9 mouse cellular contexts compared by ENCODE assay signal in genomic region chr9:58539886-58540285, GRCm38 (mm10). TPM values are rescaled to one million over a fixed set of nuclear protein-coding genes. Genes with fewer than 3 reads are reported as not detected.
DNase-seq lines count a peak whose midpoint lies in the region; ATAC-seq and TF ChIP-seq lines count a peak whose summit lies in the region.
"Had no signal": no experiment of that assay in that cellular context is flagged by ENCODE, and none has a peak within 500 bp of the region (broad histone marks: within the 10 kb centered on the region; RNA-seq: fewer than 3 reads in every experiment).

No protein-coding gene starts in this region.

- no peak overlapping the region for H3K27ac ChIP-seq in liver, adult 2 months (replicated peaks; ENCODE audit: insufficient read depth, low read depth, low read length)
- no peak overlapping the region for H3K27ac ChIP-seq in neural tube, embryonic 14.5 days (ENCODE audit: low read depth, low read length)
- H3K27ac ChIP-seq: midbrain, embryonic 12.5 days had no signal

- no peak for TF ChIP-seq POLR2A in liver, adult 2 months (IDR thresholded peaks at IDR 0.05; ENCODE audit: extremely low read depth, insufficient read depth, low read length)

- H3K4me1 ChIP-seq in liver, adult 2 months (ENCODE audit: control insufficient read depth, insufficient read depth, low read length): peaks cover 3% of the 10 kb centered on the region
- peaks cover 7% of the 10 kb centered on the region; the same call in 1 of the 2 replicates for H3K4me1 ChIP-seq in neural tube, embryonic 14.5 days (ENCODE audit: control insufficient read depth, insufficient read depth, low read length)

- no peaks in the 10 kb centered on the region for H3K27me3 ChIP-seq in liver, adult 2 months (ENCODE audit: control insufficient read depth, insufficient read depth, low read length)
- H3K27me3 ChIP-seq in neural tube, embryonic 14.5 days (ENCODE audit: control insufficient read depth, insufficient read depth, low read length): no peaks in the 10 kb centered on the region
- H3K27me3 ChIP-seq: midbrain, embryonic 12.5 days had no signal

- WGBS in liver, adult 2 months: 55% methylated on average over 5 of the region's 5 CpGs
- WGBS in neural tube, embryonic 14.5 days: 46% methylated on average over 5 of the region's 5 CpGs

- ATAC-seq in granulocyte monocyte progenitor cell, adult 5-6 weeks (replicated peaks; ENCODE audit: poor library complexity, severe bottlenecking): peak; percentile 10; the same call in 1 of the 2 replicates
- ATAC-seq in neural tube, embryonic 14.5 days (ENCODE audit: low read depth): peak; percentile 33; the same call in 1 of the 2 replicates
- no peak for ATAC-seq in inflammation-experienced regulatory T-cells, adult 6 months

- TF ChIP-seq CTCF in liver, adult 2 months (IDR thresholded peaks at IDR 0.05; ENCODE audit: low read depth, low read length): peak; percentile 56

- DNase-seq in layer of hippocampus, postnatal 14 days (ENCODE audit: low spot score in 2 of 2): peak; percentile 47 to 63
- no peak for DNase-seq in layer of hippocampus, adult 11-12 months (ENCODE audit: low spot score)
- peak; percentile 42 for DNase-seq in Muller cell, postnatal 12 days (ENCODE audit: inconsistent ontology term)
- peak; percentile 80 for DNase-seq in cerebellum, adult 9-10 months
- DNase-seq in liver, adult 2 months (ENCODE audit: extremely low read depth, low read depth, low spot score): peak; percentile 53

- no peak overlapping the region for H3K4me2 ChIP-seq in neural tube, embryonic 14.5 days (ENCODE audit: low read depth, low read length)
- H3K4me2 ChIP-seq: midbrain, embryonic 12.5 days had no signal

- no peaks in the 10 kb centered on the region for H3K36me3 ChIP-seq in liver, adult 2 months (ENCODE audit: control insufficient read depth, insufficient read depth, low read length)
- H3K36me3 ChIP-seq in neural tube, embryonic 14.5 days (ENCODE audit: control insufficient read depth, insufficient read depth, low read length): peaks cover 12% of the 10 kb centered on the region

- no peak overlapping the region for H3K4me3 ChIP-seq in liver, adult 2 months (ENCODE audit: insufficient read depth, low read depth, low read length)
- H3K4me3 ChIP-seq in neural tube, embryonic 14.5 days (ENCODE audit: low read depth, low read length): no peak overlapping the region
- H3K4me3 ChIP-seq: midbrain, embryonic 12.5 days had no signal

- no peaks in the 10 kb centered on the region for H3K79me2 ChIP-seq in liver, adult 2 months (ENCODE audit: control insufficient read depth, insufficient read depth, low read length)

- no peak overlapping the region for H3K9ac ChIP-seq in liver, adult 2 months (ENCODE audit: low read depth, low read length)
- H3K9ac ChIP-seq in neural tube, embryonic 14.5 days (replicated peaks; ENCODE audit: low read depth, low read length): no peak overlapping the region
- H3K9ac ChIP-seq: midbrain, embryonic 12.5 days had no signal

- no peaks in the 10 kb centered on the region for H3K9me3 ChIP-seq in neural tube, embryonic 14.5 days (ENCODE audit: control insufficient read depth, low read length)
- H3K9me3 ChIP-seq: midbrain, embryonic 12.5 days had no signal

RNA-seq across cellular contexts. Expression of gene Cd276, which starts 15.4 kb away (rescaled TPM):
- 10 to 100 TPM in 1 of 2 experiments, 1 to 10 TPM in 1; 8.9 to 10.8 TPM for total RNA-seq in layer of hippocampus, postnatal 14 days (2021)
- total RNA-seq in granulocyte monocyte progenitor cell, adult 5-6 weeks (2014; fragmentation: Nextera tagmentation): not detected in 2 replicates
- not detected in 2 replicates for total RNA-seq in granulocyte monocyte progenitor cell, adult 5-6 weeks (2017)
- total RNA-seq in liver, adult 2 months (2014; rRNA removed): 1.3 and 1.5 TPM in 2 replicates
- 2.8 and 4.5 TPM in 2 replicates for polyA plus RNA-seq in liver, adult 2 months (2012; rRNA removed)
- polyA plus RNA-seq in neural tube, embryonic 14.5 days (2014; fragmentation: Nextera tagmentation; extraction: Ambion mirVana): 36.0 and 42.2 TPM in 2 replicates
- polyA plus RNA-seq in inflammation-experienced regulatory T-cells, adult 6 months (2017; shearing (Covaris generic)): not detected

RNA-seq across cellular contexts. Expression of gene Nptn, which starts 42.2 kb away (rescaled TPM):
- 100 to 1,000 TPM; 800 to 831 TPM for total RNA-seq in layer of hippocampus, postnatal 14 days (2021)
- total RNA-seq in granulocyte monocyte progenitor cell, adult 5-6 weeks (2014; fragmentation: Nextera tagmentation): 115 and 137 TPM in 2 replicates
- total RNA-seq in granulocyte monocyte progenitor cell, adult 5-6 weeks (2017): 99.8 and 121 TPM in 2 replicates
- 55.6 and 65.2 TPM in 2 replicates for total RNA-seq in liver, adult 2 months (2014; rRNA removed)
- polyA plus RNA-seq in liver, adult 2 months (2012; rRNA removed): 115 and 141 TPM in 2 replicates
- 220 and 255 TPM in 2 replicates for polyA plus RNA-seq in neural tube, embryonic 14.5 days (2014; fragmentation: Nextera tagmentation; extraction: Ambion mirVana)
- polyA plus RNA-seq in inflammation-experienced regulatory T-cells, adult 6 months (2017; shearing (Covaris generic)): 100 to 1,000 TPM in 2 of 3 experiments, 10 to 100 TPM in 1; 85.5 to 164 (median 109) TPM

RNA-seq across cellular contexts. Expression of gene Insyn1, which starts 51.5 kb away (rescaled TPM):
- total RNA-seq in layer of hippocampus, postnatal 14 days (2021): 100 to 1,000 TPM; 187 to 197 TPM
- not detected in 2 replicates for total RNA-seq in granulocyte monocyte progenitor cell, adult 5-6 weeks (2014; fragmentation: Nextera tagmentation)
- not detected in 2 replicates for total RNA-seq in granulocyte monocyte progenitor cell, adult 5-6 weeks (2017)
- total RNA-seq in liver, adult 2 months (2014; rRNA removed): 0.07 and 0.09 TPM in 2 replicates
- 0.10 TPM in 1 of 2 replicates, not detected in the other for polyA plus RNA-seq in liver, adult 2 months (2012; rRNA removed)
- polyA plus RNA-seq in neural tube, embryonic 14.5 days (2014; fragmentation: Nextera tagmentation; extraction: Ambion mirVana): 11.2 and 12.8 TPM in 2 replicates
- polyA plus RNA-seq in inflammation-experienced regulatory T-cells, adult 6 months (2017; shearing (Covaris generic)): not detected

Comparison
In these comparisons a context has a peak if more than half of its experiments do, and no peak if none do; other contexts are left out.
1. RNA of gene Nptn, which starts 42.2 kb away (total RNA-seq): 800 to 831 TPM in layer of hippocampus, postnatal 14 days; 99.8 to 137 TPM in granulocyte monocyte progenitor cell, adult 5-6 weeks and 55.6 to 65.2 TPM in liver, adult 2 months; every median in the first group is over 4 times any median in the second.
2. RNA of gene Insyn1, which starts 51.5 kb away (total RNA-seq): 187 to 197 TPM in layer of hippocampus, postnatal 14 days; 0.07 to 0.09 TPM in liver, adult 2 months and not detected in granulocyte monocyte progenitor cell, adult 5-6 weeks; every median in the first group is over 100 times any median in the second.